Mouse (Mus musculus) ovary, postnatal 36 days (tissue): Measurements from ENCODE around the gene Bptf.
A peak's percentile ranks its signal among the peaks of the same experiment; 100 is the strongest.
"Not testable (repeated sequence)": the region's sequence is repeated elsewhere in the genome, so short reads cannot be mapped to it uniquely, and the experiment has no call there.

Source experiments
- DNase-seq: peaks from one replicate; pipeline ENCODE4 v3.0.0; 2022; ENCODE audit warnings: low spot score, mixed read lengths

The Bptf gene

DNA sequence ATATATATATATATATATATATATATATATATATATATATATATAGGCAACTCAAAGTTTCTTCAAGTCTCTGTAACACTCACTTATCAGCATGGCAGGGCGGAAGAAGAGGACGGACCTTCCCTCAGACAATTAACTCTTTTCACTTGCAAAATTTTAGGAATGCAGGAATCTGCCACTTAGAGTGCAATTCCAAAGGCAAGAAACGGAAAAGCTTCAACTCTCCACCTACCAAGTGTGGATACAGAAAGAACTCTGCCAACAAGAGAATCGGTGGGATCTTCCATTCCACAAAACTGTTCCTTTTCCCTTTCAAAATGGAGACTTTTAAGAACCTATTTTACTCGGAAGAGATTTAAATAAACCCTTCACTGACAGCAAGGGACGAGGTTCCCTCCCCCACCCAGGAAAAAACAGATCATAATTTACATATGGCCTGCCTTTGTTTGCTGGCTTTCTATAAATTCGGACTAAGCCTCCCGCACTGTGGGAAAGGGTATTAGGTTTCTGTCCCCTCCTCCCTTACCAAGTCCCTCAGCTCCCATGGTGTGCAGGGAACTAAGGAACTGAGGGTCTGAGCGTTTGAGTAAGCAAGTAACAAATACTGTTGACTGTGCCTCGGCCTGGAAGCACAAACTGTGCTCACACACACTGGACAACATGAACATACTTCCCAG lies 17.9 kb downstream of the Bptf start:
- DNase-seq = no peak

DNA sequence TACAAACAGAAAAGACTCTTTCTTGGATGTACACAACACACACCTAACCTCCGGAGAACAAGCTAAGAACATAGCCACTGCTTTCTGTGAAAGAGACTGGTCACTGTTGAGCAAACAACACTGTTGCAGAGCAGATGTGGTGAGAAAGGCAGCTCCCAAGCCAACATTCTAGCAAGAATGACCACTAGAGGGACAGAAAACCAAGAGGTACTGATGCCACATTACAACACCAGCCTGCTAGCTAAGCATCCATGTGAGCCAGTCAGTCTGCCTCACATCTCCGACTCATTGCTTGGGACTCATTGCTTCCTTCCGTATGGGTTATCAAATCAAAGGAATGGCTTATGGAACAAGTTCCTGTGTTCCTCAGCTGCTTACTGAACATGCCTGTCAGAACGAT lies 18.8 kb downstream of the Bptf start:
- no peak for DNase-seq

DNA sequence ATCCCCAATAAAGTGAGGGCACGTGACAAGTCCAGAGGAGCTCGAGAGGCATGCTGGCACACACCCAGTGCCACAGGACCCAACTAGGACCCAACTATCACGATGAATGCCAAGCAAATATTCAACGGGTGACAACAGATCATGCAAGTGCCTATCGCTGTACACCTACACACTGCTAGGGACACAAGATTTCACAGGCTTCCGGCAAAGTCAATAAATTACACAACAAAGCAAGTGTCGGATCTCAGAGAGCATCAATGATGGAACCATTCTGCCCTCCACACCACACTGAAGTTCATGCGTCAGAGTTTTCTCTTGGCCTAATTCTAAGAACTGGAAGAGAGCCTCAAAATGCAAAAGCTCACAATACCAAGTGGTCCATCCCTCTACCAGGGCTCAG lies 22.3 kb downstream of the Bptf start:
- DNase-seq = no peak

DNA sequence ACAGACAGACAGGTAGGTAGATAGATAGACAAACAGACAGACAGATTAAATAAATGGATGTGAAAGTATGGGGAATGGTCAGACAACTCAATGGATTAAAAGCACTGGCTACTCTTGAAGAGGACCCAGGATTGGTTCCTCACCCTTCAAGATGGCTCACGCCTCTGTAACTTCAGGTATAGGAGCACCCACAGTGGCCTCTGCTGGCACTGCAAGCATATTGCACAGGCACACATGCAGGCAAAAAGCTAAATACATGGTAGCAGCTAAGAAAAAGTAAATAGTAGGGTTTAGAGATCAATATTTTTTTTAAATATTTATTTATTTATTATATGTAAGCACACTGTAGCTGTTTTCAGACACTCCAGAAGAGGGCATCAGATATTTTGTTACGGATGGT lies 23.0 kb downstream of the Bptf start:
- no peak for DNase-seq

DNA sequence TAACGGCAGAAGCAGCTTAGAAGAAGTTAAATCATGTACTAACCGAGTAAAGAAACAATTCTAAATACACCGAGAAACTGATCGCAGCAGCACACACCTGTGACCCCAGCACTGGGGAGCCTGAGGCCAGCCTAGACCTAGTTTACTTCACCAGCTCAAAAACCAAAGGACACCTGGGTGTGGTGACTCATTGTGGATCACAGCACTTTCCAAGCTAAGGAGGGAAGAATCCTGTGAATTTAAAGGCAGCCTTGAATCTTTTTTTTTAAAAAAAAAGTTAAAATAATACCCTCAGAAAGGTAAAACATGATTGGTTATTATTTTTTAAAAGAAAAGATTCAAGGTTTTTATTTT lies 24.2 kb downstream of the Bptf start:
- no peak for DNase-seq

DNA sequence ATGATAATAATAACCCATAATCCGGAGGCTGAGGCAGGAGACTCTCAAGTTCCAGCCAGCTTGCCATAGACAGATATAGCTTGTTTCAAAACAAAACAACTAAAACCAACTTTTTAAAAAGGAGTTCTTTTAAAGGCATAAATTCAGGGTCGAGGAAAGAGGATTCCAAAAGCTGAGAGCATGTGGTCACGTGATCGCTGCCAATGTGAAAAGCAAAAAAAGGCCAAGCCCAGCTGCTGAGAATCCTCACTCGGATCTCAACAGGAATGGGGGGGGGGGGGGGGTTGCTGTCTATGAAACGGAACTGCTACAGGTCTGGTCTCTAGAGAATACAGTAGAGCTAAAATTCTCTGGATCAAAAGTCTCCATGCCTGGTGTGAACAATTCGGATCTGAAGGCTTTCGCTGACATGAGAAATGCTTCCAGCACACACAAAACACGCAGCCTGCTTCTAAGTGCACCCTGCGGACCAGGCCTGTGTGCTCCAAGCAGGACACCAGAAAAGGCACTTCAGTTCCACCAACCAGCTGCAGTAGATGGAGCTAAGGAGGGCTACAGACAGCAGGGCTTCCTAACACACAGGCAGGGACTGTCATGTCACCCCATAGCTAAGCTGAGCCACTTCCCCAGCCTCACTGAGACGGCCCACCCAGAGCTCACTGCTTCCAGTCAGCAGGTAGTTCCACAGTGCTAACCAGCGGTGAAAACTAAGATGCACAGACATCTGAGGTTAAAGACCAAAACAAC lies 24.8 kb downstream of the Bptf start:
- DNase-seq = no peak

DNA sequence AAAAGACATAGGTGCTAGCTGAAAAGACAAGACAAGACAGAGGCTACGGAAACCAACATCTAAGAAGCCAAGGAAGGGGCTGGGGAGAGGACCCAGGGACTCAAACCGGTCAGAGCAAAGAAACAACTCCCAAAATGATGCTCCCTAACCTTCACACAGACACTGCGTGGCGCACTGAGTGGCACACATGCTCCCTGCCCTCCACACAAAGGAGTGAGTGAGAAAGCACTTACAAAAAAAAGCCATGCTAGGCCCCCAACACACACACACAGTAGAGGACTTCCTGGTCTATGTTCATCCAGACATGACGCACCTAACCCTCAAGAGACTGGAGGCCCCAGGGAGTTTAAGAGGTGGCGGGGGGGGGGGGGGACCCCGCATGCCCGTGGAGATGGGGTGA lies 25.5 kb downstream of the Bptf start:
- DNase-seq = no peak

DNA sequence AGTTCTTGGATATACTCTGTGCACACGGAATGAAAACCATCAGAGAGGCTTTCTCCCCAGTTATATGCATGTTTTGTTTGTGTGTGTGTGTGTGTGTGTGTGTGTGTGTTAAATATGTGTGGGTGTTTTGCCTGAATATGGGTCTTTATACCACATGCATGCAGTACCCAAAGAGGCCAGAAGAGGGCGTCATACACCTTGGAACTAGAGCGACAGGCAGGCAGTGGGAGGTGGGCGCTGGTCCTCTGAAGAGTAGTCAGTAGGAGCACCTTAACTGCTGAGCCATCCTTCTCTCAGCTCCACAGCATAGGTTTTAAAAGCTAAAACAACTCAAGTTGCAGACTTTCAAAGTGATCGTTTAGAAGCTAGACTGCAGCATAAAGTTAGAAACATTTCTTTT lies 26.7 kb downstream of the Bptf start:
- peak; percentile 51 for DNase-seq

DNA sequence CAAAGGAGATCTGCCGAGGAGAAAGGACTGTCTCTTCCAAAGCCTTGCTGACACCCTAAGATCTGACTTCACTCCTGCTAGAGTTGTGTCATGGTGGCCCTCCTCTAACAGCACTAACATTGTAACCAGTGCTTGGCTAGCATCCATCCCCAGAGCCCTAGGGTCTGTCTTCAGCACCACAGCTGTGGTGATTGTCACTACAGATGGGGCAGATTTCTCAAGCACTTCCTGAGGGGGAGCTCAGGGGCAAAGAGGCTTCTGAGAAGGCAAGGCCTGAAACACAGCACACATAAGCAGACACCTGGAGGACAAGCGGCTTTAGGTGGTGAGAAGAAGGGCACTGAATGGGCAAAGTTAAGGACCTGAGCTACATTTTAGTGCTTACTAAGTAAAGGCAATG lies 28.2 kb downstream of the Bptf start:
- no peak for DNase-seq

DNA sequence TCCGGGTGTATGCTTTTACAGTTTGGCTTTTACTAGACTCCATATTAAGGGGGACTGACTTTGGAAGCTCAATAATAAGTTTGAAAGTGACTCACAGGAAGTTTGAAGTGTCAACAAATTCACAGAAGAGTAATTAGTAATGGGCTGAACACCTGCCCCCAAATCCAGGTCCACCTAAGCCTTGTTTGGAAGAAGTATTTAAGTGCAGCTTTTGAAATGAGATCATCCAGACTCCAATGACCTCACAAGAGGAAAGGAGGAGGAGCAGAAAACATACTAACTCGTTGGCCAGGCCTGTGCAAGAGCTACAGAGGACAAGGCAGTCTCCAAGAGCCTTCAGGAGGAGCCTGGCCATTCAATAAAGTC lies 28.7 kb downstream of the Bptf start:
- no peak for DNase-seq

DNA sequence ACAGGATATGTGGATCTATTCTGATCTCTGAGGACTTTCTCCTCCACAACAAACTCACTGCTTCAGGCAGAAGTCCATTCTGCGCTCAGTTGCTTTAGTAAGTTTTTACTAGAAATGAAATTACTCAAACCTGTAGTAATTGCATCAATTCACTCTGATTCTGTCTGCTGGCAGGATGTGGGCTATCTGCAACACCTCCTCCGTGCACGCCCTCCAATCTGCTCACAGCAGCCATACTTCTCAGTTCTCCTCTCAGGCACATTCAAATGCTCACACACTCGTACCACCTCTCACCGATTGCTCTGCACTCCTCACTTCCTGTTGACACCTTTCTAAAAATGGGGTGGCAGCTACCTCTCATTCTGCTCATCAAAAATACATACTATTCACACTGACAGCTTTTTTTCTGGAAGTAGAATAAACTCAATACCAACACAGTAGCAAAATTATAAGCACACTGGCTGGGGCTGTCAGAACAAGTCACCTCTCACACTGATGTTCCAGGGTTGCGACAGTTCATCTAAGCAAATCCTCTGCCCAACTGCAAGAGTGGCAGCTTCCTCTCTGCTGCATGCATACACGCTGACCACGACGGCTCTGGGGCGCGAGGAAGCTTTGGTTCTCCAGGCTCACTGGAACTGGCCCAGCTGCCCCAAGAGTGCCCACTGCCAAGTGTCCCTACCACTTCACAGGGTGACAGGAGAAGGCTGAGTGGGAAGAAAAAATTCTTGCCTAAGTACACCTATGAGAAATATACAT lies 29.3 kb downstream of the Bptf start:
- no peak for DNase-seq

DNA sequence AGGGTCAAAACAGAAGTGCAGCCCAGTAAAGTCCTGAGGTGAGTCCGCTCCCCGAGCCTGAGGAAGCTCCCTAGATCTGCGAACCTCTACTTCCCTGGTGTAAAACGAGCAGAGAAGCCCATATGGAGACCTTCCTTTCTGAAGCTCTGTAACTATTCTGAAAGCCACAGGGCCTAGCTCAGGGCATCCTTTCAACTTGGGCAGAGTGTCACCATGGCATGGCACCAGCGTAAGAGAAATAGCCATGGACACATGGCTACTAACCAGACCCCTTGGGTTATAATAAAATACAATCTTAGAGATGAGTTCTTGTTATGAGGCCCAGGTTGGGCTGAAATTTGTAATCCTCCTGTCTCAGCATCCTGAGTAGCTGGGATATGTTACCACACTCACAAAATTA lies 35.0 kb downstream of the Bptf start:
- DNase-seq = no peak

DNA sequence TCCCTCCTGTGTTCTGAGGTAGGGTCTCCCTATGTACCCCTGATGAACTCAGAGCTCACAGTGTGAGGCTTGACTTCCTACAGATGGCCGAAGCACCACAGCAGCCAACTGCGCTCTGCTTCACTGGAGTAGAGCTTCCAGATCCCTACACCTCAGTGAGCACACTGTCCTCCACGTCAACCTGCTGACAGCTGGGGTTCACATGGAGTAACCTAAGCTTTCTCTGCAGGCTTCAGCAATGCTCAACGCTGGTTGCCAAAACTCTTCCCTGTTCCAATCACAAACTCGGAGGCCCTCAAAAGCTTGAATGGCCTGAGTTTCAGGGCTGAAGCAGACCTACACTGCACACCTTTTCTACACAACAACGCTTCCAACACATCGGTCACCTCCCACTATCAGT lies 38.1 kb downstream of the Bptf start:
- no peak for DNase-seq

DNA sequence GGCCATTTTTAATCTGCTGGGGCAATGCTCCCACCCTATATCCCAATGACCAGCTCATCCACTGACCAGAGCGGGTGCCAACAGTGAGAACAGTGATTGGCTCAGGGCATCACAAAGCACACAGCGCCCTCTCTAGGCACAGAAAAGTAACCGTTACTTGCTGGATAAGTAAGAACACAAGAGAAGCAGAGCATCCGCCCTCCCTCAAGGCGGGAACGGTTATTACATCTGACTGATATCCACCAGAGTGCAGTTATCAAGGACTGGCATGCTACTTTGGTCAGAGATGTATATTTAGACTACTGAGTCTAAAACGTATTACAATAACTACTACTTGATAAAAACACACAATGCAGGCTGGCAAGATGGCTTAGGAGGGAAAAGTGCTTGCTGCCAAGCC lies 39.3 kb downstream of the Bptf start:
- DNase-seq = no peak

DNA sequence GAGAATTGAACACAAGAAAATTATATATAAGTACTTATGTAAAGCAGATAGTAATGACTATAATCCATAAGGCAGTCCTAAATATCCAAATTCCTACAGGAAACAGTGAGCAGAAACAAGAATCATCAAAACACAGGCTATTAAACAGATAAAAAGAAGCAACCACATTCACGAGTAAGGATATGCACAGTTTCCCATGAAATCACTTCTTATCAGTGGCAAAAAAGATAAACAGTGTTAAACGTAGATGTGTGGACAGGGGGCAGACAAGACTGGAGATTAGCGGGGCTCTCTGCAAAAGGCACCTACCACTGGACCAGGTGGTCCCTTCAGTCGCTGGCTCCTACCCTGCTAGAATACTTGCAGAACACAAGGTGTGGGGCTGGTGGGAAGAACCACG lies 46.1 kb downstream of the Bptf start:
- no peak for DNase-seq

DNA sequence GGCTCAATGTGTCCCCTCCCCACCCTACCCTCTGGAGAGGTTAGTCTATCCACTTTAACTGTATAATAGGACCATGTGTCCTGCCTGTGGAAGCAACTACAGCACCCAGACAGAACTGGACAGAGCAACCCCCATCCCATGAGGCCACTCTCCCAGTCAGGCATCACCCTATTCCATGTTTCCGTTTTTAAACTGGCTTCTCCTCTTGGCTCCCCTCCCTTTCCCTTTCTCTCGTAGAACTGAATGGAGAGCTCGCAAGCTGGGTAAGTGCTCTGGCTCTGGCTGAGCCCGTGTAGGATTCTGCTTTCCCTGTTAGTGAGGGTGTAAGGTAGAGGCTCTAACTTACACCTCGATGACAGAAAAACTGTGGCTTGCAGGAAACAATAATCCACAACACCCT lies 48.4 kb downstream of the Bptf start:
- DNase-seq = no peak

DNA sequence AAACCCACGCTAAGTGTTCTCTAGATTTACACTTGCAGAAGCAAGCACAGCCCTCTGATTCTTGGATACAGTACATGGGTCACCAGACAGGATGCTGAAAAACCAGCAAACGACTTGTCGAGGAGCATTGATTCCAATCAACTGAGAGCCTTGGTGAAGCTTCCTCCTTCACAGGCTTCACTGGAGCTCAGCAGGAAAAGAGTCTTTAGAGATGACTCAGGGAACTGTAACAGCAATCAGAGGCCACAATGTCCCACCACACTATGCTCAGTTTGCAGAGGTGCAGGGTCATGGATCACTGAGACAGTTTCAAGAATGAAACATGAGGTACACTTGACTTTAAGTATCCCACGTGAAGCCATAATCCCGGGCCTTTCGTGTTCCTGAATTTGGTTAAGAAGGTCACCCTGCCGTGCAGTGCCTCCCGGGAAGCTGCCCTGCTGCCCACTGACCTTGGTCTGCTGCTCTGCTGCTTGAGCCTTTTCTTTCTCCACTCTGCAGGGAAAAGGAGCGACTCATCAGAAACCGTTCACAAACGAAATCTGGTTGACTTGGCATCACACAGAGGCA lies 66.6 kb downstream of the Bptf start:
- peak; percentile 22 for DNase-seq

DNA sequence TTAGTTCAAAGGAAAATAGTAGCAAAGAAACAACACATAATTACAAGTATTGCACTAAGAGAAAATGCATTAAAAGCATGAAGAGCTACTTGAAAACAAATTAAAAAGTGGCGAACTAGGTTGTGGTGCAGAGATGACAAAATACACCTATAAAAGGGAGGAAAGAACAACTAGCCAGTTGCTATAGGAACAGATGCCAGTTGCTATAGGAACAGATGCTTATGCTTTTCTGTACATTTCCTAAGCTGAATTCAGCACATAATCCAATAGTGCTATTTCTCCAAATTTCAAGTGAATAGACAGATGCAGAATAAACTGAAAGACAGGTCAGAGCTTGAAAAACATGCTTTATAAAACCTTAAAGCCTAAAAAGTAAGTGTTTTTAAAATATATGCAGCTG lies 67.3 kb downstream of the Bptf start:
- no peak for DNase-seq

DNA sequence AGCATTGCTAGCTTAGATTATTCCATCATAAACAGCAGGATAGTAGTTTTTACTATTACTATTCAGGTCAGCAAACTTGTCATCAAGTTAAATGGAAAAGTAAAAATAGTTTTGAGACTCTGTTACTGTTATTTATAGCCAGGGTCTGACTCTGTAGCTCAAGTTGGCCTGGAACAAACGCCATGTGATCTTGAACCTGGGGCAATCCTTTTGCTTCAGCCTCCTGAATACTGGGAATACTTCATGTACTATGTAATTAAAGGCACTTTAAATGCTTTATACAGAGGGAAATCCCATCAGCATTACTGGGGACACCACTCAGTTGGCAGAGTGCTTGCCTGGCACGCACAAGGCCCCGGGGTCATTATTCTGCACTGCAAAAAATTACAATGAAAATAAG lies 68.9 kb downstream of the Bptf start:
- DNase-seq = no peak

DNA sequence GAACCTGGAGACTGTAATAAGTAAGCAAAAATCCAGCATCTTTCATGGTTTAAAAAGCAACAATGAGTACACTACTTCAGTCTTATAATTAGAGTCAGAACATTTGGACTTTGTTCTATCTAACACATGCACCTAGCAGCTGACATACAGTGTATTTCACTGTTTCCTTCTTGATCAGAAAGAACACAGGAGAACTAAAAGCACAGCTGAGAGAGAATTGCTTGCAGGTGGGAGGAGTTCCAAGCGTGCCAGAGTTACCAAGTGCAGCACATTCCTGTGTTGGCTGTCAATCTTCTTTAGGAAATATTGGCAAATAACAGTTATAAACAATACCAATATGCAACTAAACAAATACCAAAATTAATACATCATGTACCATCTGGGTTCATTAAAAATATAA lies 71.0 kb downstream of the Bptf start:
- no peak for DNase-seq

DNA sequence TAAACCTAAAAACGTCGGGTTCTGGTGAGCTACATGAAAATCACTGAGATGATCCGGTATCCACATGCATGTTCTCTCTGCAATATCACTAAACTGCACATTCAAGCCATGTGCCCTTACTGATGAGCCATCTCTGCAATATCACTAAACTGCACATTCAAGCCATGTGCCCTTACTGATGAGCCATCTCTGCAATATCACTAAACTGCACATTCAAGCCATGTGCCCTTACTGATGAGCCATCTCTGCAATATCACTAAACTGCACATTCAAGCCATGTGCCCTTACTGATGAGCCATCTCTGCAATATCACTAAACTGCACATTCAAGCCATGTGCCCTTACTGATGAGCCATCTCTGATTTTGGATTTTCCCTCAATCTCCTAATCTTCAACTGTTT lies 72.3 kb downstream of the Bptf start:
- not testable (repeated sequence) for DNase-seq

DNA sequence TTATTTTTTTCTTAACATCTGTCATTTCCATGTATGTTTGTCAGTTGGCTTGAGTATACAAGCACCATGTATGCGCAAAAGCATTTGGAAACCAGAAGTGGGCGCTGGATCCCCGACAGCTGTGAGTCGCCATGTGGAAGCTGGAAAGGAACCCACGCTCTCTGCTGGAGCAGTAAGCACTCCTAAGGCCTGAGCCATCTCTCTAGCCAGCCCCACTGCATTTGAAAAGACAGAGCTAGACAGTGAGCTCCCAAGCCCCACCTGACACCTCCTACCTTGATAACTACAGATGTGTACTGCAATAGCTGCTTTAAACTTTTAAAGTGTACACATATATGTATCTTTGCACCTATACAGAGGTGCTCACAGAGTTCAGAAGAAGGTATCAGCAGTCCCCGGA lies 74.5 kb downstream of the Bptf start:
- DNase-seq = no peak

DNA sequence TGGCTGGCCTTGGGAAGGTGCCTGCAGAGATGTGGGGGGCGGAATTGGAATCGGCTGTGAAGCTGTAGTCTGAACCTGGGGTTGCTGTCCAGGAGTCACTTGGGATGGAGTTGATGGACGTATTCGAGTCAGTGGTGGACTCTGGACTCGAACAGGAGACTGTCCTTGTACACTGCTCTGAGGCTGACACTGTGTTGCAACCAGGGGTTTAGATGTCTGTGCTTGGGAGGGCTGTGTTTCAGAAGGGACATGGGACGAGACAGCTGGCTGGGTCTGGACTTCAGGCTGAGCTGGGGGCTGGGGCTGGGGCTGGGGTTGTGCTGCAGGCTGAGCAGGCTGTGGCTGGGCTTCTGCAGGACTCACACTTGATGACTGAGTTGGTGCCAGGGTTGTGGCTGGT lies 77.1 kb downstream of the Bptf start:
- no peak for DNase-seq
